Mouse (Mus musculus) olfactory bulb, adult 2 months (tissue): Measurements from ENCODE around the gene Osbpl8.

Source experiments
- CTCF ChIP-seq: fragments of 200-500 bp; IDR thresholded peaks from 2 replicates; pipeline ENCODE4 v1.5.1; 2012; ENCODE audit warnings: low read depth, mild to moderate bottlenecking, low read length, moderate library complexity; ENCODE audit not compliant: insufficient read depth
- POLR2A ChIP-seq: fragments of 200-500 bp; IDR thresholded peaks from 2 replicates; pipeline ENCODE4 v1.6.1; 2012; ENCODE audit warnings: mild to moderate bottlenecking, low read depth, low read length, moderate library complexity; ENCODE audit not compliant: insufficient read depth

DNA sequence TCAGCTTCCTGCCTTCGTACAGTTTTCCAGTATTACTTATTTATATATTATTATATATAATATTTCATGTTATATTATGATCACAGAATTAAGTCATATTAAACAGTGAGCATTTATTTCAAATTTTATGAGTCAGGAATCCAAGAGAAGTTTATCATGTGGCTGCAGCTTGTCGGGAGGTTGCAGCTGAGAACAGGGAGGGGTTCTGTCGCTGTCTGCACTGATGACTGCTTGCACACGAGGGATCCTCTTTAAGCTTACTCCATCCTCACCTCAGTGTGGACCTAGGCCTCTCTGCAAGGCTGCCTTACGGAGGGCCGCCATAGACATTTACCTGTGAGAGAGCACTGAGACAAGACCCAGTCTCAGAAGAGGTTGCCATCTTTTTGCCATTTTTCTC lies 58.0 kb downstream of the Osbpl8 start:
- TF ChIP-seq CTCF: no peak
- no peak for TF ChIP-seq POLR2A
